Comparison of ENCODE assay signal across 10 mouse cellular contexts in the genomic region with DNA sequence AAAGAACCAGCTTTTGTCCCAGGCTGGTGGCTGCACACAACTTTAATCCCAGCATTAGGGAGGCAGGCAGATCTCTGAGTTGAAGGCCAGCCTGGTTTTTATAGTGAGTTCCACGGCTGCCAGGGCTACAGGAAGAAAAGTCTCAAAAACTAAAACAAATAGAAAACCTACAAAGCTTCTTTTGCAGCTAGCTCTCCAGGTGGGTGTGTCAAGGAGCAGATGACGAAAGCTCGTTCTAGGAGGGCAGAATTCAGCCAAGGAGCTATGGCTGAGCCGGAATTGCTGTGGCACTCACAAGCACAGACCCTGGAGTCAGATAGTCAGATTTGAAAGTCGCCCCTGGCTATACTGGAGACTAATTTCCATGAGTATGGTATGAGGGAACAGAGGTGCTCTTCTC. TPM values are rescaled to one million over a fixed set of nuclear protein-coding genes. Genes with fewer than 3 reads are reported as not detected.
A peak's percentile ranks its signal among the peaks of the same experiment; 100 is the strongest.
DNase-seq lines count a peak whose midpoint lies in the region; ATAC-seq and TF ChIP-seq lines count a peak whose summit lies in the region.
"Had no signal": no experiment of that assay in that cellular context is flagged by ENCODE, and none has a peak within 500 bp of the region (broad histone marks: within the 10 kb centered on the region; RNA-seq: fewer than 3 reads in every experiment).

No protein-coding gene starts in this region.

- WGBS in forebrain, embryonic 10.5 days: 67% methylated on average over 5 of the region's 5 CpGs
- 73% methylated on average over 5 of the region's 5 CpGs for WGBS in forebrain, embryonic 14.5 days
- 62% methylated on average over 5 of the region's 5 CpGs for WGBS in midbrain, postnatal 0 days
- 71% methylated on average over 5 of the region's 5 CpGs for WGBS in midbrain, embryonic 15.5 days
- WGBS in liver, embryonic 16.5 days (ENCODE audit: insufficient replicate concordance): 71% methylated on average over 5 of the region's 5 CpGs
- WGBS in stomach, embryonic 16.5 days: 55% methylated on average over 5 of the region's 5 CpGs

- peaks cover 20% of the 10 kb centered on the region for H3K36me3 ChIP-seq in forebrain, embryonic 10.5 days (replicated peaks)
- peaks cover 2% of the 10 kb centered on the region for H3K36me3 ChIP-seq in forebrain, embryonic 14.5 days (ENCODE audit: control insufficient read depth, insufficient read depth, low read length)
- H3K36me3 ChIP-seq in midbrain, postnatal 0 days (ENCODE audit: insufficient read depth, low read length): peaks cover 2% of the 10 kb centered on the region; the same call in 1 of the 2 replicates
- H3K36me3 ChIP-seq in midbrain, embryonic 15.5 days (replicated peaks): no peaks in the 10 kb centered on the region
- H3K36me3 ChIP-seq in liver, embryonic 16.5 days (ENCODE audit: control insufficient read depth, insufficient read depth): peaks cover 4% of the 10 kb centered on the region; the same call in 1 of the 2 replicates
- H3K36me3 ChIP-seq in stomach, embryonic 16.5 days (ENCODE audit: control insufficient read depth, insufficient read depth, low read length): no peaks in the 10 kb centered on the region

- H3K9me3 ChIP-seq in forebrain, embryonic 10.5 days: no peaks in the 10 kb centered on the region
- no peaks in the 10 kb centered on the region for H3K9me3 ChIP-seq in forebrain, embryonic 14.5 days (replicated peaks; ENCODE audit: control insufficient read depth, low read length)
- H3K9me3 ChIP-seq in midbrain, postnatal 0 days (ENCODE audit: low read length): no peaks in the 10 kb centered on the region
- H3K9me3 ChIP-seq in midbrain, embryonic 15.5 days: no peaks in the 10 kb centered on the region
- no peaks in the 10 kb centered on the region for H3K9me3 ChIP-seq in liver, embryonic 16.5 days (replicated peaks; ENCODE audit: control insufficient read depth, low read length)
- no peaks in the 10 kb centered on the region for H3K9me3 ChIP-seq in stomach, embryonic 16.5 days (replicated peaks; ENCODE audit: control insufficient read depth, low read length)
- H3K9me3 ChIP-seq: midbrain, embryonic 13.5 days had no signal

- H3K4me3 ChIP-seq in forebrain, embryonic 10.5 days: no peak overlapping the region
- no peak overlapping the region for H3K4me3 ChIP-seq in forebrain, embryonic 14.5 days (ENCODE audit: low read depth, low read length)
- peak overlapping the region; percentile 62; the same call in 1 of the 2 replicates for H3K4me3 ChIP-seq in midbrain, postnatal 0 days (ENCODE audit: low read depth, low read length)
- H3K4me3 ChIP-seq in midbrain, embryonic 15.5 days: no peak overlapping the region
- peak overlapping the region; percentile 91 for H3K4me3 ChIP-seq in liver, embryonic 16.5 days (ENCODE audit: low read depth, low read length)
- peak overlapping the region; percentile 85 for H3K4me3 ChIP-seq in stomach, embryonic 16.5 days (replicated peaks; ENCODE audit: low read length)

- no peak for DNase-seq in forebrain, embryonic 10.5 days (ENCODE audit: extremely low spot score, low spot score)
- no peak for DNase-seq in forebrain, embryonic 14.5 days (ENCODE audit: low spot score)
- DNase-seq in midbrain, postnatal 0 days (ENCODE audit: low spot score): no peak
- no peak for DNase-seq in right cerebral cortex, adult 18-20 months
- DNase-seq in adipocyte (ENCODE audit: low spot score): no peak
- DNase-seq: embryo, embryonic 11 days had no signal

- H3K27ac ChIP-seq in forebrain, embryonic 10.5 days: peak overlapping the region; percentile 88; the same call in 1 of the 2 replicates
- H3K27ac ChIP-seq in forebrain, embryonic 14.5 days (ENCODE audit: low read depth, low read length): no peak overlapping the region
- no peak overlapping the region for H3K27ac ChIP-seq in midbrain, postnatal 0 days (ENCODE audit: low read depth, low read length)
- no peak overlapping the region for H3K27ac ChIP-seq in midbrain, embryonic 15.5 days
- peak overlapping the region; percentile 63 for H3K27ac ChIP-seq in liver, embryonic 16.5 days (ENCODE audit: low read length)
- peak overlapping the region; percentile 97 for H3K27ac ChIP-seq in stomach, embryonic 16.5 days (ENCODE audit: low read length)

- no peak overlapping the region for H3K9ac ChIP-seq in forebrain, embryonic 14.5 days (ENCODE audit: low read length)
- no peak overlapping the region for H3K9ac ChIP-seq in midbrain, postnatal 0 days (replicated peaks; ENCODE audit: low read length, poor library complexity, severe bottlenecking)
- H3K9ac ChIP-seq in midbrain, embryonic 15.5 days: no peak overlapping the region
- peak overlapping the region; percentile 62 for H3K9ac ChIP-seq in liver, embryonic 16.5 days (ENCODE audit: low read depth, low read length)
- peak overlapping the region; percentile 43 for H3K9ac ChIP-seq in stomach, embryonic 16.5 days (ENCODE audit: low read length)
- H3K9ac ChIP-seq: midbrain, embryonic 13.5 days had no signal

- H3K27me3 ChIP-seq in forebrain, embryonic 10.5 days (ENCODE audit: poor library complexity, severe bottlenecking): no peaks in the 10 kb centered on the region
- H3K27me3 ChIP-seq in forebrain, embryonic 14.5 days (replicated peaks; ENCODE audit: control insufficient read depth, insufficient read depth, low read length): no peaks in the 10 kb centered on the region
- H3K27me3 ChIP-seq in midbrain, postnatal 0 days (ENCODE audit: insufficient read depth, low read length): no peaks in the 10 kb centered on the region
- H3K27me3 ChIP-seq in midbrain, embryonic 15.5 days (replicated peaks): no peaks in the 10 kb centered on the region
- H3K27me3 ChIP-seq in liver, embryonic 16.5 days (ENCODE audit: control insufficient read depth, insufficient read depth, low read depth, low read length): no peaks in the 10 kb centered on the region
- H3K27me3 ChIP-seq in stomach, embryonic 16.5 days (ENCODE audit: control insufficient read depth, insufficient read depth, low read length): no peaks in the 10 kb centered on the region
- H3K27me3 ChIP-seq: midbrain, embryonic 13.5 days had no signal

- no peak for TF ChIP-seq CTCF in midbrain, postnatal 0 days (IDR thresholded peaks at IDR 0.05)

- H3K4me2 ChIP-seq in forebrain, embryonic 14.5 days (ENCODE audit: low read length): no peak overlapping the region
- peak overlapping the region; percentile 93 for H3K4me2 ChIP-seq in midbrain, postnatal 0 days (ENCODE audit: low read depth, low read length, poor library complexity, severe bottlenecking)
- no peak overlapping the region; the same call in 1 of the 2 replicates for H3K4me2 ChIP-seq in midbrain, embryonic 15.5 days
- peak overlapping the region; percentile 77 for H3K4me2 ChIP-seq in liver, embryonic 16.5 days (ENCODE audit: low read depth, low read length)
- H3K4me2 ChIP-seq in stomach, embryonic 16.5 days (ENCODE audit: low read depth, low read length): peak overlapping the region; percentile 73

- H3K4me1 ChIP-seq in forebrain, embryonic 10.5 days: peaks cover 42% of the 10 kb centered on the region
- H3K4me1 ChIP-seq in forebrain, embryonic 14.5 days (ENCODE audit: control insufficient read depth, insufficient read depth, low read length): peaks cover 14% of the 10 kb centered on the region
- H3K4me1 ChIP-seq in midbrain, postnatal 0 days (ENCODE audit: insufficient read depth, low read length): peaks cover 13% of the 10 kb centered on the region
- H3K4me1 ChIP-seq in midbrain, embryonic 15.5 days: peaks cover 40% of the 10 kb centered on the region
- H3K4me1 ChIP-seq in liver, embryonic 16.5 days (ENCODE audit: control insufficient read depth, low read depth, low read length): peaks cover 48% of the 10 kb centered on the region
- peaks cover 29% of the 10 kb centered on the region for H3K4me1 ChIP-seq in stomach, embryonic 16.5 days (ENCODE audit: control insufficient read depth, insufficient read depth, low read length)

- no peak for ATAC-seq in forebrain, embryonic 14.5 days
- ATAC-seq in midbrain, postnatal 0 days (ENCODE audit: low FRiP score): no peak
- ATAC-seq in midbrain, embryonic 15.5 days (replicated peaks): no peak
- no peak for ATAC-seq in liver, embryonic 16.5 days (ENCODE audit: low read depth)
- ATAC-seq in stomach, embryonic 16.5 days (ENCODE audit: insufficient read depth, low FRiP score): no peak

RNA-seq across cellular contexts. Expression of a gene that starts 1.2 kb away (rescaled TPM):
- 101 and 103 TPM in 2 replicates for polyA plus RNA-seq in forebrain, embryonic 10.5 days (2016; fragmentation: Nextera tagmentation; extraction: Ambion mirVana)
- 97.3 and 108 TPM in 2 replicates for polyA plus RNA-seq in forebrain, embryonic 14.5 days (2014; fragmentation: Nextera tagmentation; extraction: Ambion mirVana)
- total RNA-seq in midbrain, postnatal 0 days (2014; rRNA removed): 19.0 and 25.9 TPM in 2 replicates
- 98.8 and 114 TPM in 2 replicates for polyA plus RNA-seq in midbrain, postnatal 0 days (2015; fragmentation: Nextera tagmentation; extraction: Ambion mirVana)
- 98.3 and 103 TPM in 2 replicates for polyA plus RNA-seq in midbrain, embryonic 15.5 days (2015; fragmentation: Nextera tagmentation; extraction: Ambion mirVana)
- 126 and 138 TPM in 2 replicates for polyA plus RNA-seq in liver, embryonic 16.5 days (2015; fragmentation: Nextera tagmentation; extraction: Ambion mirVana)
- polyA plus RNA-seq in stomach, embryonic 16.5 days (2015; fragmentation: Nextera tagmentation; extraction: Ambion mirVana): 180 and 196 TPM in 2 replicates

RNA-seq across cellular contexts. Expression of a gene that starts 2.6 kb away (rescaled TPM):
- polyA plus RNA-seq in forebrain, embryonic 10.5 days (2016; fragmentation: Nextera tagmentation; extraction: Ambion mirVana): 0.38 and 0.49 TPM in 2 replicates
- polyA plus RNA-seq in forebrain, embryonic 14.5 days (2014; fragmentation: Nextera tagmentation; extraction: Ambion mirVana): 0.61 and 1.5 TPM in 2 replicates
- 38.0 and 58.4 TPM in 2 replicates for total RNA-seq in midbrain, postnatal 0 days (2014; rRNA removed)
- polyA plus RNA-seq in midbrain, postnatal 0 days (2015; fragmentation: Nextera tagmentation; extraction: Ambion mirVana): 0.32 and 0.45 TPM in 2 replicates
- 0.77 and 0.87 TPM in 2 replicates for polyA plus RNA-seq in midbrain, embryonic 15.5 days (2015; fragmentation: Nextera tagmentation; extraction: Ambion mirVana)
- 1.2 and 1.7 TPM in 2 replicates for polyA plus RNA-seq in liver, embryonic 16.5 days (2015; fragmentation: Nextera tagmentation; extraction: Ambion mirVana)
- polyA plus RNA-seq in stomach, embryonic 16.5 days (2015; fragmentation: Nextera tagmentation; extraction: Ambion mirVana): 0.83 and 0.89 TPM in 2 replicates

RNA-seq across cellular contexts. Expression of a gene that starts 20.6 kb away (rescaled TPM):
- 1.7 and 1.9 TPM in 2 replicates for polyA plus RNA-seq in forebrain, embryonic 10.5 days (2016; fragmentation: Nextera tagmentation; extraction: Ambion mirVana)
- 0.86 and 1.2 TPM in 2 replicates for polyA plus RNA-seq in forebrain, embryonic 14.5 days (2014; fragmentation: Nextera tagmentation; extraction: Ambion mirVana)
- total RNA-seq in midbrain, postnatal 0 days (2014; rRNA removed): 0.33 and 1.7 TPM in 2 replicates
- polyA plus RNA-seq in midbrain, postnatal 0 days (2015; fragmentation: Nextera tagmentation; extraction: Ambion mirVana): 2.0 and 2.3 TPM in 2 replicates
- 1.5 and 1.8 TPM in 2 replicates for polyA plus RNA-seq in midbrain, embryonic 15.5 days (2015; fragmentation: Nextera tagmentation; extraction: Ambion mirVana)
- 0.59 and 0.98 TPM in 2 replicates for polyA plus RNA-seq in liver, embryonic 16.5 days (2015; fragmentation: Nextera tagmentation; extraction: Ambion mirVana)
- 0.46 and 2.6 TPM in 2 replicates for polyA plus RNA-seq in stomach, embryonic 16.5 days (2015; fragmentation: Nextera tagmentation; extraction: Ambion mirVana)

RNA-seq across cellular contexts. Expression of a gene that starts 21.2 kb away (rescaled TPM):
- polyA plus RNA-seq in forebrain, embryonic 10.5 days (2016; fragmentation: Nextera tagmentation; extraction: Ambion mirVana): 166 and 170 TPM in 2 replicates
- polyA plus RNA-seq in forebrain, embryonic 14.5 days (2014; fragmentation: Nextera tagmentation; extraction: Ambion mirVana): 65.3 and 76.5 TPM in 2 replicates
- total RNA-seq in midbrain, postnatal 0 days (2014; rRNA removed): 43.6 and 44.8 TPM in 2 replicates
- 73.6 and 86.1 TPM in 2 replicates for polyA plus RNA-seq in midbrain, postnatal 0 days (2015; fragmentation: Nextera tagmentation; extraction: Ambion mirVana)
- polyA plus RNA-seq in midbrain, embryonic 15.5 days (2015; fragmentation: Nextera tagmentation; extraction: Ambion mirVana): 74.2 and 79.3 TPM in 2 replicates
- 46.1 and 47.3 TPM in 2 replicates for polyA plus RNA-seq in liver, embryonic 16.5 days (2015; fragmentation: Nextera tagmentation; extraction: Ambion mirVana)
- 85.0 and 90.8 TPM in 2 replicates for polyA plus RNA-seq in stomach, embryonic 16.5 days (2015; fragmentation: Nextera tagmentation; extraction: Ambion mirVana)

RNA-seq across cellular contexts. Expression of a gene that starts 25.3 kb away (rescaled TPM):
- not detected in 2 replicates for polyA plus RNA-seq in forebrain, embryonic 10.5 days (2016; fragmentation: Nextera tagmentation; extraction: Ambion mirVana)
- 0.12 and 0.18 TPM in 2 replicates for polyA plus RNA-seq in forebrain, embryonic 14.5 days (2014; fragmentation: Nextera tagmentation; extraction: Ambion mirVana)
- 0.55 and 1.4 TPM in 2 replicates for total RNA-seq in midbrain, postnatal 0 days (2014; rRNA removed)
- polyA plus RNA-seq in midbrain, postnatal 0 days (2015; fragmentation: Nextera tagmentation; extraction: Ambion mirVana): 0.87 and 1.1 TPM in 2 replicates
- polyA plus RNA-seq in midbrain, embryonic 15.5 days (2015; fragmentation: Nextera tagmentation; extraction: Ambion mirVana): 0.97 and 1.6 TPM in 2 replicates
- polyA plus RNA-seq in liver, embryonic 16.5 days (2015; fragmentation: Nextera tagmentation; extraction: Ambion mirVana): 0.30 and 0.60 TPM in 2 replicates
- 8.5 and 8.7 TPM in 2 replicates for polyA plus RNA-seq in stomach, embryonic 16.5 days (2015; fragmentation: Nextera tagmentation; extraction: Ambion mirVana)

Comparison
In these comparisons a context has a peak if more than half of its experiments do, and no peak if none do; other contexts are left out.
1. H3K27ac ChIP-seq: peak in forebrain, embryonic 10.5 days (single experiment), liver, embryonic 16.5 days (single experiment) and stomach, embryonic 16.5 days (single experiment); none in forebrain, embryonic 14.5 days (single experiment), midbrain, postnatal 0 days (single experiment) and midbrain, embryonic 15.5 days (single experiment).
2. H3K4me3 ChIP-seq: peak in midbrain, postnatal 0 days (single experiment), liver, embryonic 16.5 days (single experiment) and stomach, embryonic 16.5 days (single experiment); none in forebrain, embryonic 10.5 days (single experiment), forebrain, embryonic 14.5 days (single experiment) and midbrain, embryonic 15.5 days (single experiment).
3. H3K4me2 ChIP-seq: peak in midbrain, postnatal 0 days (single experiment), liver, embryonic 16.5 days (single experiment) and stomach, embryonic 16.5 days (single experiment); none in forebrain, embryonic 14.5 days (single experiment) and midbrain, embryonic 15.5 days (single experiment).
4. H3K9ac ChIP-seq: peak in liver, embryonic 16.5 days (single experiment) and stomach, embryonic 16.5 days (single experiment); none in forebrain, embryonic 14.5 days (single experiment), midbrain, postnatal 0 days (single experiment) and midbrain, embryonic 15.5 days (single experiment).